Mouse (Mus musculus): ENCODE measurements around the gene Ccdc134. TPM values are rescaled to one million over a fixed set of nuclear protein-coding genes. Genes with fewer than 3 reads are reported as not detected.

The Ccdc134 gene
- polyA plus RNA-seq, 1 experiment from 2014 or later, result 12.7 TPM

GRCm38 (mm10) chr15:82183596-82183995, 55.9 kb downstream of the Ccdc134 start:
- 86% methylated on average over 10 of the region's 10 CpGs for WGBS

GRCm38 (mm10) chr15:82184183-82184582, 56.5 kb downstream of the Ccdc134 start:
- Histone ChIP-seq H3K9ac (no peak overlapping the region), H3K4me2 (no peak overlapping the region), H3K9me3 (no peaks in the 10 kb centered on the region), H3K4me3 (no peak overlapping the region), H3K4me1 (no peaks in the 10 kb centered on the region), H3K36me3 (replicated peaks) (peaks cover 82% of the 10 kb centered on the region), H3K27ac (no peak overlapping the region), H3K27me3 (replicated peaks) (no peaks in the 10 kb centered on the region)
- 83% methylated on average over 7 of the region's 7 CpGs for WGBS
- no peak for ATAC-seq (replicated peaks)

More at GRCm38 (mm10) chr15:82183596-82183995, 55.9 kb downstream of the Ccdc134 start:
- Histone ChIP-seq H3K4me1 (no peaks in the 10 kb centered on the region), H3K4me3 (no peak overlapping the region), H3K36me3 (replicated peaks) (peaks cover 85% of the 10 kb centered on the region), H3K27ac (no peak overlapping the region), H3K9ac (no peak overlapping the region), H3K9me3 (no peaks in the 10 kb centered on the region), H3K27me3 (replicated peaks) (no peaks in the 10 kb centered on the region), H3K4me2 (no peak overlapping the region)
- ATAC-seq (replicated peaks), result no peak

- peaks cover 77% of the 10 kb centered on the region for H3K36me3 ChIP-seq (replicated peaks)
- no peaks in the 10 kb centered on the region for H3K9me3 ChIP-seq
- WGBS, result 91% methylated on average over 10 of the region's 10 CpGs
- H3K4me3 ChIP-seq, result no peak overlapping the region
- H3K27ac ChIP-seq, result no peak overlapping the region
- no peak overlapping the region for H3K9ac ChIP-seq
- no peak for ATAC-seq (replicated peaks)
- no peaks in the 10 kb centered on the region for H3K27me3 ChIP-seq (replicated peaks)
- H3K4me1 ChIP-seq, result no peaks in the 10 kb centered on the region
- no peak overlapping the region for H3K4me2 ChIP-seq
Observed at GRCm38 (mm10) chr15:82184656-82185055, 56.9 kb downstream of the Ccdc134 start.

- ATAC-seq (replicated peaks), result no peak
- no peaks in the 10 kb centered on the region for H3K4me1 ChIP-seq
- H3K27me3 ChIP-seq (replicated peaks), result no peaks in the 10 kb centered on the region
- H3K4me2 ChIP-seq, result no peak overlapping the region
- H3K9me3 ChIP-seq, result no peaks in the 10 kb centered on the region
- 89% methylated on average over 14 of the region's 14 CpGs for WGBS
- no peak overlapping the region for H3K9ac ChIP-seq
- H3K36me3 ChIP-seq (replicated peaks), result peaks cover 72% of the 10 kb centered on the region
- no peak overlapping the region for H3K27ac ChIP-seq
- H3K4me3 ChIP-seq, result no peak overlapping the region
Observed at GRCm38 (mm10) chr15:82185062-82185783, 57.5 kb downstream of the Ccdc134 start.

GRCm38 (mm10) chr15:82186131-82186530, 58.4 kb downstream of the Ccdc134 start:
- 90% methylated on average over 14 of the region's 14 CpGs for WGBS
- no peak overlapping the region for H3K4me2 ChIP-seq
- no peaks in the 10 kb centered on the region for H3K9me3 ChIP-seq
- no peak overlapping the region for H3K27ac ChIP-seq
- no peaks in the 10 kb centered on the region for H3K27me3 ChIP-seq (replicated peaks)
- H3K4me1 ChIP-seq, result no peaks in the 10 kb centered on the region
- ATAC-seq (replicated peaks), result no peak
- no peak overlapping the region for H3K4me3 ChIP-seq
- no peak overlapping the region for H3K9ac ChIP-seq
- H3K36me3 ChIP-seq (replicated peaks), result peaks cover 63% of the 10 kb centered on the region

- WGBS, result 91% methylated on average over 5 of the region's 5 CpGs
- Histone ChIP-seq H3K4me2 (no peak overlapping the region), H3K4me1 (no peaks in the 10 kb centered on the region), H3K9ac (no peak overlapping the region), H3K36me3 (replicated peaks) (peaks cover 63% of the 10 kb centered on the region), H3K9me3 (no peaks in the 10 kb centered on the region), H3K4me3 (no peak overlapping the region), H3K27me3 (replicated peaks) (no peaks in the 10 kb centered on the region), H3K27ac (no peak overlapping the region)
- ATAC-seq (replicated peaks), result no peak
Observed at GRCm38 (mm10) chr15:82186931-82187330, 59.2 kb downstream of the Ccdc134 start.

- no peaks in the 10 kb centered on the region for H3K27me3 ChIP-seq (replicated peaks)
- ATAC-seq (replicated peaks), result no peak
- no peaks in the 10 kb centered on the region for H3K4me1 ChIP-seq
- no peaks in the 10 kb centered on the region for H3K9me3 ChIP-seq
- no peak overlapping the region for H3K27ac ChIP-seq
- H3K36me3 ChIP-seq (replicated peaks), result peaks cover 61% of the 10 kb centered on the region
- H3K4me2 ChIP-seq, result no peak overlapping the region
- no peak overlapping the region for H3K4me3 ChIP-seq
- no peak overlapping the region for H3K9ac ChIP-seq
- WGBS, result 93% methylated on average over 4 of the region's 4 CpGs
Observed at GRCm38 (mm10) chr15:82187401-82187800, 59.7 kb downstream of the Ccdc134 start.

GRCm38 (mm10) chr15:82187924-82188323, 60.2 kb downstream of the Ccdc134 start:
- Histone ChIP-seq H3K9ac (no peak overlapping the region), H3K27me3 (replicated peaks) (no peaks in the 10 kb centered on the region), H3K4me3 (no peak overlapping the region), H3K27ac (no peak overlapping the region), H3K9me3 (no peaks in the 10 kb centered on the region), H3K36me3 (replicated peaks) (peaks cover 64% of the 10 kb centered on the region), H3K4me2 (no peak overlapping the region), H3K4me1 (no peaks in the 10 kb centered on the region)
- 100% methylated on average over 1 of the region's 1 CpGs for WGBS
- no peak for ATAC-seq (replicated peaks)

- H3K4me1 ChIP-seq, result no peaks in the 10 kb centered on the region
- H3K4me3 ChIP-seq, result no peak overlapping the region
- no peak overlapping the region for H3K4me2 ChIP-seq
- no peaks in the 10 kb centered on the region for H3K27me3 ChIP-seq (replicated peaks)
- WGBS, result 92% methylated on average over 10 of the region's 10 CpGs
- no peak overlapping the region for H3K27ac ChIP-seq
- no peak overlapping the region for H3K9ac ChIP-seq
- ATAC-seq (replicated peaks), result no peak
- peaks cover 65% of the 10 kb centered on the region for H3K36me3 ChIP-seq (replicated peaks)
- no peaks in the 10 kb centered on the region for H3K9me3 ChIP-seq
Observed at GRCm38 (mm10) chr15:82188481-82189240, 60.9 kb downstream of the Ccdc134 start.

Other genes with a start within 250 kb of the Ccdc134 start
- 81.5 and 83.1 TPM in 2 replicates for gene Polr3h, start 201.7 kb upstream of the Ccdc134 start, polyA plus RNA-seq (2015; fragmentation: Nextera tagmentation; extraction: Ambion mirVana)
- 248 and 250 TPM in 2 replicates for gene Csdc2, start 191.2 kb upstream of the Ccdc134 start, polyA plus RNA-seq (2015; fragmentation: Nextera tagmentation; extraction: Ambion mirVana)
- 84.3 and 89.9 TPM in 2 replicates for gene Pmm1, start 167.0 kb upstream of the Ccdc134 start, polyA plus RNA-seq (2015; fragmentation: Nextera tagmentation; extraction: Ambion mirVana)
- not detected in 2 replicates for gene 1700029P11Rik, start 147.4 kb upstream of the Ccdc134 start, polyA plus RNA-seq (2015; fragmentation: Nextera tagmentation; extraction: Ambion mirVana)
- 43.1 and 46.7 TPM in 2 replicates for gene Xrcc6, start 140.1 kb upstream of the Ccdc134 start, polyA plus RNA-seq (2015; fragmentation: Nextera tagmentation; extraction: Ambion mirVana)
- gene Desi1, start 94.1 kb upstream of the Ccdc134 start, polyA plus RNA-seq (2015; fragmentation: Nextera tagmentation; extraction: Ambion mirVana), result 50.6 and 50.9 TPM in 2 replicates
- gene Snu13, start 80.3 kb upstream of the Ccdc134 start, polyA plus RNA-seq (2015; fragmentation: Nextera tagmentation; extraction: Ambion mirVana), result 231 and 247 TPM in 2 replicates
- not detected in 2 replicates for gene 4930407I10Rik, start 68.8 kb upstream of the Ccdc134 start, polyA plus RNA-seq (2015; fragmentation: Nextera tagmentation; extraction: Ambion mirVana)
- 0.10 TPM in 1 of 2 replicates, not detected in the other for gene Mei1, start 57.9 kb upstream of the Ccdc134 start, polyA plus RNA-seq (2015; fragmentation: Nextera tagmentation; extraction: Ambion mirVana)
- 220 and 224 TPM in 2 replicates for gene Srebf2, start 19.3 kb downstream of the Ccdc134 start, polyA plus RNA-seq (2015; fragmentation: Nextera tagmentation; extraction: Ambion mirVana)
- gene Shisa8, start 84.9 kb downstream of the Ccdc134 start, polyA plus RNA-seq (2015; fragmentation: Nextera tagmentation; extraction: Ambion mirVana), result 1.1 and 1.5 TPM in 2 replicates
- gene Tnfrsf13c, start 96.4 kb downstream of the Ccdc134 start, polyA plus RNA-seq (2015; fragmentation: Nextera tagmentation; extraction: Ambion mirVana), result 0.08 and 0.26 TPM in 2 replicates
- gene Cenpm, start 116.8 kb downstream of the Ccdc134 start, polyA plus RNA-seq (2015; fragmentation: Nextera tagmentation; extraction: Ambion mirVana), result 10.7 and 13.6 TPM in 2 replicates
- gene 1500009C09Rik, start 124.5 kb downstream of the Ccdc134 start, polyA plus RNA-seq (2015; fragmentation: Nextera tagmentation; extraction: Ambion mirVana), result 22.6 and 24.0 TPM in 2 replicates
- gene Sept3, start 147.0 kb downstream of the Ccdc134 start, polyA plus RNA-seq (2015; fragmentation: Nextera tagmentation; extraction: Ambion mirVana), result 454 and 479 TPM in 2 replicates
- not detected in 2 replicates for gene Wbp2nl, start 171.0 kb downstream of the Ccdc134 start, polyA plus RNA-seq (2015; fragmentation: Nextera tagmentation; extraction: Ambion mirVana)
- gene Naga, start 211.0 kb downstream of the Ccdc134 start, polyA plus RNA-seq (2015; fragmentation: Nextera tagmentation; extraction: Ambion mirVana), result 25.4 and 27.2 TPM in 2 replicates
- 1.2 and 1.5 TPM in 2 replicates for gene Pheta2, start 211.0 kb downstream of the Ccdc134 start, polyA plus RNA-seq (2015; fragmentation: Nextera tagmentation; extraction: Ambion mirVana)
- 322 and 335 TPM in 2 replicates for gene Smdt1, start 211.0 kb downstream of the Ccdc134 start, polyA plus RNA-seq (2015; fragmentation: Nextera tagmentation; extraction: Ambion mirVana)
- 309 and 330 TPM in 2 replicates for gene Ndufa6, start 226.4 kb downstream of the Ccdc134 start, polyA plus RNA-seq (2015; fragmentation: Nextera tagmentation; extraction: Ambion mirVana)